Mouse (Mus musculus) stomach, postnatal 0 days (tissue): ENCODE data around the gene 9330161L09Rik.

Experiments
- CTCF ChIP-seq: IDR thresholded peaks from 2 replicates; pipeline ENCODE4 v1.5.1; 2016; ENCODE audit warnings: antibody characterized with exemption, low read depth, mild to moderate bottlenecking, moderate library complexity
- EP300 ChIP-seq: optimal IDR thresholded peaks from 2 replicates; pipeline ENCODE3; 2016; ENCODE audit warnings: antibody characterized with exemption

DNA sequence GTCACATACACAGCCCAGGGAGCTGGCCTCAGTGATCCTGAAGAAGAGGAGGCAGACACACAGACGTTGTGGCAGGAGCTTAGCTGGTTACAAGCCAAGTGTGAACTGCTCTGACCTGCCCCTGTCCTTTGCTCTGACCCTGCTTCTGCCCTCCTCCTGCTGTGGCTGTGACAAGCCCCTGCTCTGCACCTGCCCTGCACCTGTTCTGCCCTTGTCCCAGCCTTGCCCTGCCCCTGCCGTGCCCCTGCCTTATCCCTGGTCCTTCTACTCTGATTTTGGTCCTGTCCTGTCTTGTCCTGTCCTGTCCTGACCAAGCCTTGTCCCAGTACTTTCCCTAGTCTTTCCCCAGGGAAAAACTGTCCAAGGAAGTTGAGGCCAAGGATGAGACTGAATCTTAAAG is 38.8 kb downstream of the 9330161L09Rik start:
- TF ChIP-seq CTCF: no peak
- no peak for TF ChIP-seq EP300
